In the genomic region with DNA sequence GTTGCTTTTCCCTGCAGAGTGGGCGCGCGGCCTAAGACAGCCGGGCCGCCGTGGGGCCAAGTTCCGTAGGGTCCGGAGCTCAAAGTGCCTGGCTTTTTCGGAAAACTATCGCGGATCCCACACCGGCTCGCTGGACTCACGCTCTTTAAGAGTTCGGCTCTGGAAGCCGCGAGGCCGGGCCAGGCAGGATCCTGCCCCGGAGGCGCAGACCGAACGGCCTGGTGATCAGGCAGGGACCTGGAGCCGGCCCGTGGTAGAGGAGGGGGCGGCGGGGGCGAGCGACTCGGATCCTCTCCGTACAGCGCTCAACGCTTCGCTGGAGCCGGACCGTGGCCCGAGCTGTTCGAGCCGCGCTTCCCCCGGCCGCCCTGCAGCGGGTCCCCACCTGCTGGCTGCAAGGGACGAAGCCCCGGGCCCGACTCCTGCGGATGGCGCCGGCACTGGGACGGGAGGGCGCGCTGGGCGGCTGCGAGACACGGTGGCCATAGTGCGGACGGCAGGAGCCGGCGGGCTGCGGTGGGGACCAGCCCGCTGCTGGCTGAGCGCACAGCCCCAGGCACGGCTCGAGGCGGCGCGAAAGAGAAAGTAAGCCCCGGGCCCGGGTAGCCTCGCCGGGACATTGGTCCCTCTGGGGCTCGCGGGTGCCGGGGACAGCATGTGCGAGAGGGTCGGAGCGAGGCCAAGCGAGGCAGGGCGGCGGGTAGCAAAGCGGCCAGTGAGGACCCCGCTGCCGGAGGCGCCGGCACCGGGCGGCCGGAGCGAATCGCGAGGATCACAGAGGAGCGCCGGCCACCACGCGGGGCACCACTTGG, we compare ENCODE assay signal across 9 mouse cellular contexts. TPM values are rescaled to one million over a fixed set of nuclear protein-coding genes. Genes with fewer than 3 reads are reported as not detected.
DNase-seq lines count a peak whose midpoint lies in the region; ATAC-seq and TF ChIP-seq lines count a peak whose summit lies in the region.
"Had no signal": no experiment of that assay in that cellular context is flagged by ENCODE, and none has a peak within 500 bp of the region (broad histone marks: within the 10 kb centered on the region; RNA-seq: fewer than 3 reads in every experiment).

No protein-coding gene starts in this region.

- peak overlapping the region; percentile 92 for H3K4me2 ChIP-seq in intestine, postnatal 0 days (replicated peaks; ENCODE audit: low read depth)
- peak overlapping the region; percentile 87 for H3K4me2 ChIP-seq in stomach, postnatal 0 days (replicated peaks; ENCODE audit: low read depth)

- ATAC-seq in intestine, postnatal 0 days, result peak; percentile 40
- peak; percentile 10; the same call in 1 of the 2 replicates for ATAC-seq in stomach, postnatal 0 days (ENCODE audit: low FRiP score, low TSS enrichment)

- H3K9me3 ChIP-seq in intestine, postnatal 0 days (ENCODE audit: control insufficient read depth), result no peaks in the 10 kb centered on the region
- no peaks in the 10 kb centered on the region for H3K9me3 ChIP-seq in stomach, postnatal 0 days (ENCODE audit: control insufficient read depth, low read length)

- H3K9ac ChIP-seq in intestine, postnatal 0 days (ENCODE audit: low read depth, low read length), result peak overlapping the region; percentile 63
- H3K9ac ChIP-seq in stomach, postnatal 0 days (ENCODE audit: low read length), result peak overlapping the region; percentile 83

- no peaks in the 10 kb centered on the region for H3K4me1 ChIP-seq in intestine, postnatal 0 days (replicated peaks; ENCODE audit: control insufficient read depth, insufficient read depth, low read length)
- no peaks in the 10 kb centered on the region for H3K4me1 ChIP-seq in stomach, postnatal 0 days (replicated peaks; ENCODE audit: control insufficient read depth, insufficient read depth)

- peaks cover 66% of the 10 kb centered on the region for H3K27me3 ChIP-seq in intestine, postnatal 0 days (replicated peaks; ENCODE audit: control insufficient read depth, insufficient read depth, low read length)
- no peaks in the 10 kb centered on the region; the same call in 1 of the 2 replicates for H3K27me3 ChIP-seq in stomach, postnatal 0 days (ENCODE audit: control insufficient read depth, insufficient read depth, low read length)

- DNase-seq in embryo, embryonic 10 days (ENCODE audit: low spot score), result peak; percentile 65
- DNase-seq in embryo, embryonic 11 days, result no peak
- peak; percentile 66 for DNase-seq in adrenal gland, postnatal 10 days
- DNase-seq in gastrocnemius, postnatal 25 days, result peak; percentile 17
- peak; percentile 27 for DNase-seq in lung, postnatal 36 days
- DNase-seq in stomach, postnatal 0 days (ENCODE audit: low spot score), result peak; percentile 61
- DNase-seq in layer of hippocampus, adult 11-12 months (ENCODE audit: low spot score), result no peak

- H3K36me3 ChIP-seq in intestine, postnatal 0 days (ENCODE audit: control insufficient read depth, insufficient read depth), result no peaks in the 10 kb centered on the region
- H3K36me3 ChIP-seq in stomach, postnatal 0 days (ENCODE audit: control insufficient read depth, insufficient read depth, low read length), result no peaks in the 10 kb centered on the region

- TF ChIP-seq EP300 in stomach, postnatal 0 days (optimal IDR thresholded peaks at IDR 0.05), result no peak

- peak overlapping the region; percentile 82 for H3K4me3 ChIP-seq in intestine, postnatal 0 days (ENCODE audit: low read depth, low read length)
- H3K4me3 ChIP-seq in stomach, postnatal 0 days (ENCODE audit: low read depth, low read length), result peak overlapping the region; percentile 74

- peak; percentile 23; the same call in 1 of the 2 replicates for TF ChIP-seq CTCF in intestine, postnatal 0 days (IDR thresholded peaks at IDR 0.05; ENCODE audit: low read depth)
- no peak for TF ChIP-seq CTCF in stomach, postnatal 0 days (IDR thresholded peaks at IDR 0.05; ENCODE audit: low read depth)

- WGBS in intestine, postnatal 0 days, result 1% methylated on average over 94 of the region's 94 CpGs
- under 1% methylated on average over 88 of the region's 94 CpGs for WGBS in stomach, postnatal 0 days

- H3K27ac ChIP-seq in intestine, postnatal 0 days (ENCODE audit: low read depth, low read length), result peak overlapping the region; percentile 87
- H3K27ac ChIP-seq in stomach, postnatal 0 days (replicated peaks), result peak overlapping the region; percentile 92

RNA-seq across cellular contexts. Expression of a gene that starts 1.2 kb away (rescaled TPM):
- 10 to 100 TPM in 1 of 2 experiments, 1 to 10 TPM in 1; 9.0 to 17.8 TPM for total RNA-seq in adrenal gland, postnatal 10 days (2021)
- total RNA-seq in gastrocnemius, postnatal 25 days (2021), result 1 to 10 TPM; 1.7 to 3.0 TPM
- 8.7 and 9.0 TPM in 2 replicates for polyA plus RNA-seq in intestine, postnatal 0 days (2015; fragmentation: Nextera tagmentation; extraction: Ambion mirVana)
- 15.6 and 18.5 TPM in 2 replicates for polyA plus RNA-seq in stomach, postnatal 0 days (2015; fragmentation: Nextera tagmentation; extraction: Ambion mirVana)

RNA-seq across cellular contexts. Expression of a gene that starts 32.2 kb away (rescaled TPM):
- not detected for total RNA-seq in adrenal gland, postnatal 10 days (2021)
- total RNA-seq in gastrocnemius, postnatal 25 days (2021), result not detected
- polyA plus RNA-seq in intestine, postnatal 0 days (2015; fragmentation: Nextera tagmentation; extraction: Ambion mirVana), result not detected in 2 replicates
- not detected in 2 replicates for polyA plus RNA-seq in stomach, postnatal 0 days (2015; fragmentation: Nextera tagmentation; extraction: Ambion mirVana)
- total RNA-seq: hematopoietic stem cell, adult 5-6 weeks had no signal

Comparison
In these comparisons a context has a peak if more than half of its experiments do, and no peak if none do; other contexts are left out.
1. DNase-seq: peak in embryo, embryonic 10 days (single experiment), adrenal gland, postnatal 10 days (single experiment), gastrocnemius, postnatal 25 days (single experiment), lung, postnatal 36 days (single experiment) and stomach, postnatal 0 days (single experiment); none in embryo, embryonic 11 days (single experiment) and layer of hippocampus, adult 11-12 months (single experiment).